Mouse (Mus musculus): Measurements from ENCODE around the gene Tmem120b. TPM values are rescaled to one million over a fixed set of nuclear protein-coding genes. Genes with fewer than 3 reads are reported as not detected.

Tmem120b gene
- polyA plus RNA-seq, 1 experiment from 2014 or later: 9.3 TPM

GRCm38 (mm10) chr5:123151707-123152362 is 83.6 kb downstream of the Tmem120b start:
- H3K36me3 ChIP-seq (ENCODE audit: control insufficient read depth, insufficient read depth, low read length): peaks cover 45% of the 10 kb centered on the region
- H3K27ac ChIP-seq (replicated peaks; ENCODE audit: low read depth, low read length): no peak overlapping the region

GRCm38 (mm10) chr5:123152901-123153300 is 84.7 kb downstream of the Tmem120b start:
- 100% methylated on average over 1 of the region's 1 CpGs for WGBS
- H3K9me3 ChIP-seq (ENCODE audit: control insufficient read depth, low read length): no peaks in the 10 kb centered on the region
- peaks cover 25% of the 10 kb centered on the region for H3K4me1 ChIP-seq (ENCODE audit: control insufficient read depth, insufficient read depth, low read length)
- DNase-seq (ENCODE audit: low spot score) (no peak), ATAC-seq (ENCODE audit: insufficient number of reproducible peaks, low FRiP score, low TSS enrichment, low read depth) (no peak)
- no peak overlapping the region for H3K9ac ChIP-seq (ENCODE audit: low read length)
- no peak overlapping the region for H3K4me3 ChIP-seq (ENCODE audit: low read depth, low read length)
- no peak overlapping the region for H3K27ac ChIP-seq (replicated peaks; ENCODE audit: low read depth, low read length)
- no peaks in the 10 kb centered on the region for H3K27me3 ChIP-seq (ENCODE audit: control insufficient read depth, insufficient read depth, low read length)
- no peak overlapping the region for H3K4me2 ChIP-seq (ENCODE audit: low read depth, severe bottlenecking)
- peaks cover 36% of the 10 kb centered on the region for H3K36me3 ChIP-seq (ENCODE audit: control insufficient read depth, insufficient read depth, low read length)

More at GRCm38 (mm10) chr5:123151707-123152362, 83.6 kb downstream of the Tmem120b start:
- ATAC-seq (ENCODE audit: insufficient number of reproducible peaks, low FRiP score, low TSS enrichment, low read depth) (no peak), DNase-seq (ENCODE audit: low spot score) (no peak)
- no peaks in the 10 kb centered on the region for H3K9me3 ChIP-seq (ENCODE audit: control insufficient read depth, low read length)
- no peak overlapping the region for H3K4me3 ChIP-seq (ENCODE audit: low read depth, low read length)
- peaks cover 25% of the 10 kb centered on the region for H3K4me1 ChIP-seq (ENCODE audit: control insufficient read depth, insufficient read depth, low read length)
- no peak overlapping the region for H3K4me2 ChIP-seq (ENCODE audit: low read depth, severe bottlenecking)
- no peaks in the 10 kb centered on the region for H3K27me3 ChIP-seq (ENCODE audit: control insufficient read depth, insufficient read depth, low read length)
- WGBS: 94% methylated on average over 18 of the region's 19 CpGs
- no peak overlapping the region for H3K9ac ChIP-seq (ENCODE audit: low read length)

- Histone ChIP-seq H3K4me2 (ENCODE audit: low read depth, severe bottlenecking) (no peak overlapping the region), H3K27ac (replicated peaks; ENCODE audit: low read depth, low read length) (no peak overlapping the region), H3K9ac (ENCODE audit: low read length) (no peak overlapping the region), H3K27me3 (ENCODE audit: control insufficient read depth, insufficient read depth, low read length) (no peaks in the 10 kb centered on the region), H3K36me3 (ENCODE audit: control insufficient read depth, insufficient read depth, low read length) (peaks cover 50% of the 10 kb centered on the region), H3K4me3 (ENCODE audit: low read depth, low read length) (no peak overlapping the region), H3K4me1 (ENCODE audit: control insufficient read depth, insufficient read depth, low read length) (peaks cover 8% of the 10 kb centered on the region), H3K9me3 (ENCODE audit: control insufficient read depth, low read length) (no peaks in the 10 kb centered on the region)
- 64% methylated on average over 7 of the region's 7 CpGs for WGBS
- ATAC-seq (ENCODE audit: insufficient number of reproducible peaks, low FRiP score, low TSS enrichment, low read depth) (no peak), DNase-seq (ENCODE audit: low spot score) (peak; percentile 76)
Measured at GRCm38 (mm10) chr5:123155425-123155824, 87.2 kb downstream of the Tmem120b start.

DNA sequence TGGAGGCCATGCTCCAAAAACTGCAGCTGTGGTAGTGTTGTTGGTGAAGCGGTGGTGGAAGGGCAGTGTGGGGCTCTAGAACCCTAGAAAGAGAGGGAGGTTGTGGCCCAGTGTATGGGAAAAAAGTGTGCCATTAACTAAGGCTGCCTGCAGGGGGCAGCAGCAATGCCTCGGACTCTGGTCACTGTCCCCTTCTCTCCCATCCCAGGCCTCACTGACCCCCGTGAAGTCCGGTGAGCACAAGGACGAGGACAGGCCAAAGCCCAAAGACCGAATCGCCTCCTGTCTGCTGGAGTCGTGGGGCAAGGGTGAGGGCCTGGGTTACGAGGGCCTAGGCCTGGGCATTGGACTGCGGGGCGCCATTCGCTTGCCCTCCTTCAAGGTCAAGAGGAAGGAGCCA is 88.5 kb downstream of the Tmem120b start:
- Histone ChIP-seq H3K36me3 (ENCODE audit: control insufficient read depth, insufficient read depth, low read length) (peaks cover 52% of the 10 kb centered on the region), H3K4me3 (ENCODE audit: low read depth, low read length) (no peak overlapping the region), H3K9me3 (ENCODE audit: control insufficient read depth, low read length) (no peaks in the 10 kb centered on the region), H3K4me1 (ENCODE audit: control insufficient read depth, insufficient read depth, low read length) (no peaks in the 10 kb centered on the region), H3K27me3 (ENCODE audit: control insufficient read depth, insufficient read depth, low read length) (no peaks in the 10 kb centered on the region), H3K27ac (replicated peaks; ENCODE audit: low read depth, low read length) (no peak overlapping the region), H3K4me2 (ENCODE audit: low read depth, severe bottlenecking) (no peak overlapping the region), H3K9ac (ENCODE audit: low read length) (no peak overlapping the region)
- 92% methylated on average over 12 of the region's 12 CpGs for WGBS
- no peak for ATAC-seq (ENCODE audit: insufficient number of reproducible peaks, low FRiP score, low TSS enrichment, low read depth)
- no peak for DNase-seq (ENCODE audit: low spot score)

- no peak for ATAC-seq (ENCODE audit: insufficient number of reproducible peaks, low FRiP score, low TSS enrichment, low read depth)
- Histone ChIP-seq H3K27ac (replicated peaks; ENCODE audit: low read depth, low read length) (no peak overlapping the region), H3K4me2 (ENCODE audit: low read depth, severe bottlenecking) (no peak overlapping the region), H3K27me3 (ENCODE audit: control insufficient read depth, insufficient read depth, low read length) (no peaks in the 10 kb centered on the region), H3K4me3 (ENCODE audit: low read depth, low read length) (no peak overlapping the region), H3K9me3 (ENCODE audit: control insufficient read depth, low read length) (no peaks in the 10 kb centered on the region), H3K4me1 (ENCODE audit: control insufficient read depth, insufficient read depth, low read length) (no peaks in the 10 kb centered on the region), H3K36me3 (ENCODE audit: control insufficient read depth, insufficient read depth, low read length) (peaks cover 47% of the 10 kb centered on the region), H3K9ac (ENCODE audit: low read length) (no peak overlapping the region)
- WGBS: 88% methylated on average over 4 of the region's 4 CpGs
- DNase-seq (ENCODE audit: low spot score): no peak
Measured at GRCm38 (mm10) chr5:123157972-123158371, 89.8 kb downstream of the Tmem120b start.

DNA sequence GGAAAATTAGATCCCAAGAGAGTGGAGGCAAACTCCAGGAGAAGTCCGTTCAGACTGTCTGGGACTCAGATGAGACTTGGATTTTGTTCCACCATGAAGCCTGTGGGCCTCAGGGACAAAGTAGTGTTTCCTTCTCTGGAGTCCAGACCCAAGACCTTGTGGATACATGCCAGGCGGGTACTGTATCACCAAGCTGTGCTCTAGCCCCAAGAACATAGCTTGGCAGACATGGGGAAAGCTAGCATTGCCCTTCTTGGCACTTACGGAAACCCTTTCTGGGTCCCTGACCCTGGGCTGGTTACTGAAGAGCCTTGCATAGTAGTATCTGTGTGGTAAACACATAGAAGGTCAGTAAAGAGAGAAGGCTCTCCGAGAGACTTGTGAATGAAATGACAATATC is 91.2 kb downstream of the Tmem120b start:
- no peak overlapping the region for H3K9ac ChIP-seq (ENCODE audit: low read length)
- H3K27me3 ChIP-seq (ENCODE audit: control insufficient read depth, insufficient read depth, low read length): no peaks in the 10 kb centered on the region
- 92% methylated on average over 4 of the region's 4 CpGs for WGBS
- H3K27ac ChIP-seq (replicated peaks; ENCODE audit: low read depth, low read length): no peak overlapping the region
- no peak overlapping the region for H3K4me2 ChIP-seq (ENCODE audit: low read depth, severe bottlenecking)
- H3K9me3 ChIP-seq (ENCODE audit: control insufficient read depth, low read length): no peaks in the 10 kb centered on the region
- ATAC-seq (ENCODE audit: insufficient number of reproducible peaks, low FRiP score, low TSS enrichment, low read depth) (no peak), DNase-seq (ENCODE audit: low spot score) (no peak)
- no peak overlapping the region for H3K4me3 ChIP-seq (ENCODE audit: low read depth, low read length)
- no peaks in the 10 kb centered on the region for H3K4me1 ChIP-seq (ENCODE audit: control insufficient read depth, insufficient read depth, low read length)
- H3K36me3 ChIP-seq (ENCODE audit: control insufficient read depth, insufficient read depth, low read length): peaks cover 52% of the 10 kb centered on the region

GRCm38 (mm10) chr5:123159866-123160265 is 91.7 kb downstream of the Tmem120b start:
- H3K9ac ChIP-seq (ENCODE audit: low read length): no peak overlapping the region
- no peak overlapping the region for H3K4me3 ChIP-seq (ENCODE audit: low read depth, low read length)
- no peak for ATAC-seq (ENCODE audit: insufficient number of reproducible peaks, low FRiP score, low TSS enrichment, low read depth)
- 92% methylated on average over 15 of the region's 15 CpGs for WGBS
- no peak for DNase-seq (ENCODE audit: low spot score)
- H3K36me3 ChIP-seq (ENCODE audit: control insufficient read depth, insufficient read depth, low read length): peaks cover 48% of the 10 kb centered on the region
- no peaks in the 10 kb centered on the region for H3K4me1 ChIP-seq (ENCODE audit: control insufficient read depth, insufficient read depth, low read length)
- H3K4me2 ChIP-seq (ENCODE audit: low read depth, severe bottlenecking): no peak overlapping the region
- no peak overlapping the region for H3K27ac ChIP-seq (replicated peaks; ENCODE audit: low read depth, low read length)
- H3K27me3 ChIP-seq (ENCODE audit: control insufficient read depth, insufficient read depth, low read length): no peaks in the 10 kb centered on the region
- no peaks in the 10 kb centered on the region for H3K9me3 ChIP-seq (ENCODE audit: control insufficient read depth, low read length)

GRCm38 (mm10) chr5:123160341-123160740 is 92.1 kb downstream of the Tmem120b start:
- H3K4me3 ChIP-seq (ENCODE audit: low read depth, low read length): no peak overlapping the region
- ATAC-seq (ENCODE audit: insufficient number of reproducible peaks, low FRiP score, low TSS enrichment, low read depth): no peak
- H3K27me3 ChIP-seq (ENCODE audit: control insufficient read depth, insufficient read depth, low read length): no peaks in the 10 kb centered on the region
- H3K9ac ChIP-seq (ENCODE audit: low read length): no peak overlapping the region
- no peak for DNase-seq (ENCODE audit: low spot score)
- H3K27ac ChIP-seq (replicated peaks; ENCODE audit: low read depth, low read length): no peak overlapping the region
- no peaks in the 10 kb centered on the region for H3K9me3 ChIP-seq (ENCODE audit: control insufficient read depth, low read length)
- peaks cover 48% of the 10 kb centered on the region for H3K36me3 ChIP-seq (ENCODE audit: control insufficient read depth, insufficient read depth, low read length)
- WGBS: 93% methylated on average over 15 of the region's 15 CpGs
- no peaks in the 10 kb centered on the region for H3K4me1 ChIP-seq (ENCODE audit: control insufficient read depth, insufficient read depth, low read length)
- H3K4me2 ChIP-seq (ENCODE audit: low read depth, severe bottlenecking): no peak overlapping the region

DNA sequence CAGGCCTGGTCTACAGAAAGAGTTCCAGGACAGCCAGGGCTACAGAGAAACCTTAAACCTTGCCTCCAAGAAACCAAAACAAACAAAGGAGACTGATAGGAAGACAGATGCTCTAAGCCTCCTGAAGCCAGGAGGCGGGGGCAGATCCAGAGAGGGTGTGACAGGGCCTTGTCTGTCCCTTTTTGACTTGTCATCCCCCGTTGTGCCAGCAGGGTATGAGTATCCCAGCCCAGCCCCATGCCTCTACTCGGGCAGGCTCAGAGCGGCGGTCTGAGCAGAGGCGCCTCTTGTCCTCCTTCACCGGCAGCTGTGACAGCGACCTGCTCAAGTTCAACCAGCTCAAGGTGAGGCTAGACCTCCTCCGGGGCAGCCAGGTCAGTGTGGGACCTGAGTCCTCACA is 94.7 kb downstream of the Tmem120b start:
- 87% methylated on average over 9 of the region's 9 CpGs for WGBS
- H3K36me3 ChIP-seq (ENCODE audit: control insufficient read depth, insufficient read depth, low read length): peaks cover 58% of the 10 kb centered on the region
- H3K4me2 ChIP-seq (ENCODE audit: low read depth, severe bottlenecking): no peak overlapping the region
- H3K9me3 ChIP-seq (ENCODE audit: control insufficient read depth, low read length): no peaks in the 10 kb centered on the region
- no peak overlapping the region for H3K9ac ChIP-seq (ENCODE audit: low read length)
- no peaks in the 10 kb centered on the region for H3K27me3 ChIP-seq (ENCODE audit: control insufficient read depth, insufficient read depth, low read length)
- no peaks in the 10 kb centered on the region for H3K4me1 ChIP-seq (ENCODE audit: control insufficient read depth, insufficient read depth, low read length)
- no peak for ATAC-seq (ENCODE audit: insufficient number of reproducible peaks, low FRiP score, low TSS enrichment, low read depth)
- no peak for DNase-seq (ENCODE audit: low spot score)
- H3K4me3 ChIP-seq (ENCODE audit: low read depth, low read length): no peak overlapping the region
- no peak overlapping the region for H3K27ac ChIP-seq (replicated peaks; ENCODE audit: low read depth, low read length)
